Mouse (Mus musculus): Measurements from ENCODE around the gene Nr1d1. TPM values are rescaled to one million over a fixed set of nuclear protein-coding genes. Genes with fewer than 3 reads are reported as not detected.

Nr1d1 gene
- polyA plus RNA-seq, 1 experiment from 2014 or later = 0.93 TPM

- Histone ChIP-seq H3K9ac (peak within 1 kb of the TSS; percentile 100), H3K27ac (peak within 1 kb of the TSS; percentile 100), H3K9me3 (no peaks in the 10 kb centered on the region), H3K36me3 (peaks cover 18% of the 10 kb centered on the region), H3K4me1 (peaks cover 31% of the 10 kb centered on the region), H3K27me3 (no peaks in the 10 kb centered on the region), H3K4me3 (peak within 1 kb of the TSS; percentile 100), H3K4me2 (replicated peaks) (peak within 1 kb of the TSS; percentile 99)
- peak; percentile 71 for ATAC-seq (ENCODE audit: low FRiP score, low read depth)
- WGBS = under 1% methylated on average over 53 of the region's 89 CpGs
These were observed 20.0 kb upstream of the Nr1d1 start, which contains the start of gene Msl1 for GRCm38 (mm10) chr11:98795015-98795713. TSS of gene Msl1 (plus strand) at chr11:98795516.

- Histone ChIP-seq H3K27ac (peak overlapping the region; percentile 100), H3K9ac (peak overlapping the region; percentile 100), H3K9me3 (no peaks in the 10 kb centered on the region), H3K4me3 (peak overlapping the region; percentile 100), H3K27me3 (no peaks in the 10 kb centered on the region), H3K4me2 (replicated peaks) (peak overlapping the region; percentile 99), H3K36me3 (peaks cover 12% of the 10 kb centered on the region), H3K4me1 (peaks cover 36% of the 10 kb centered on the region)
- under 1% methylated on average over 27 of the region's 30 CpGs for WGBS
- peak; percentile 49 for ATAC-seq (ENCODE audit: low FRiP score, low read depth)
These were observed 19.4 kb upstream of the Nr1d1 start for GRCm38 (mm10) chr11:98794469-98795014.

- H3K9ac ChIP-seq = no peak overlapping the region
- peaks cover 31% of the 10 kb centered on the region for H3K4me1 ChIP-seq
- no peaks in the 10 kb centered on the region for H3K27me3 ChIP-seq
- H3K9me3 ChIP-seq = no peaks in the 10 kb centered on the region
- ATAC-seq (ENCODE audit: low FRiP score, low read depth) = no peak
- WGBS = 18% methylated on average over 4 of the region's 4 CpGs
- no peak overlapping the region for H3K27ac ChIP-seq
- H3K36me3 ChIP-seq = no peaks in the 10 kb centered on the region
- H3K4me3 ChIP-seq = no peak overlapping the region
- H3K4me2 ChIP-seq (replicated peaks) = no peak overlapping the region
These were observed 16.9 kb upstream of the Nr1d1 start for GRCm38 (mm10) chr11:98792081-98792480.

GRCm38 (mm10) chr11:98791448-98791847, 16.3 kb upstream of the Nr1d1 start:
- Histone ChIP-seq H3K27ac (no peak overlapping the region), H3K4me3 (no peak overlapping the region), H3K27me3 (no peaks in the 10 kb centered on the region), H3K9me3 (no peaks in the 10 kb centered on the region), H3K4me1 (peaks cover 36% of the 10 kb centered on the region), H3K36me3 (no peaks in the 10 kb centered on the region), H3K4me2 (replicated peaks) (no peak overlapping the region), H3K9ac (no peak overlapping the region)
- 73% methylated on average over 1 of the region's 1 CpGs for WGBS
- ATAC-seq (ENCODE audit: low FRiP score, low read depth) = no peak

- 80% methylated on average over 5 of the region's 5 CpGs for WGBS
- H3K9me3 ChIP-seq = no peaks in the 10 kb centered on the region
- H3K4me1 ChIP-seq = peaks cover 43% of the 10 kb centered on the region
These were observed 15.6 kb upstream of the Nr1d1 start for GRCm38 (mm10) chr11:98790631-98791205.

GRCm38 (mm10) chr11:98789824-98790223, 14.7 kb upstream of the Nr1d1 start:
- H3K4me3 ChIP-seq = peak overlapping the region; percentile 58
- H3K4me1 ChIP-seq = peaks cover 52% of the 10 kb centered on the region
- no peak for ATAC-seq (ENCODE audit: low FRiP score, low read depth)
- no peaks in the 10 kb centered on the region for H3K9me3 ChIP-seq
- H3K4me2 ChIP-seq (replicated peaks) = peak overlapping the region; percentile 91
- H3K9ac ChIP-seq = peak overlapping the region; percentile 68
- peak overlapping the region; percentile 65; the same call in 1 of the 2 replicates for H3K27ac ChIP-seq
- H3K27me3 ChIP-seq = no peaks in the 10 kb centered on the region
- no peaks in the 10 kb centered on the region for H3K36me3 ChIP-seq
- 29% methylated on average over 5 of the region's 5 CpGs for WGBS

More at GRCm38 (mm10) chr11:98790631-98791205, 15.6 kb upstream of the Nr1d1 start:
- H3K27me3 ChIP-seq = no peaks in the 10 kb centered on the region
- no peak overlapping the region for H3K4me3 ChIP-seq
- no peak for ATAC-seq (ENCODE audit: low FRiP score, low read depth)
- no peak overlapping the region for H3K9ac ChIP-seq
- H3K36me3 ChIP-seq = no peaks in the 10 kb centered on the region
- H3K27ac ChIP-seq = no peak overlapping the region
- H3K4me2 ChIP-seq (replicated peaks) = no peak overlapping the region

GRCm38 (mm10) chr11:98789219-98789807, 14.2 kb upstream of the Nr1d1 start:
- WGBS = 1% methylated on average over 25 of the region's 25 CpGs
- Histone ChIP-seq H3K9me3 (no peaks in the 10 kb centered on the region), H3K4me3 (peak overlapping the region; percentile 58), H3K27ac (peak overlapping the region; percentile 65), H3K9ac (peak overlapping the region; percentile 68), H3K4me2 (replicated peaks) (peak overlapping the region; percentile 91), H3K27me3 (no peaks in the 10 kb centered on the region), H3K4me1 (peaks cover 55% of the 10 kb centered on the region), H3K36me3 (no peaks in the 10 kb centered on the region)
- peak; percentile 16; the same call in 1 of the 2 replicates for ATAC-seq (ENCODE audit: low FRiP score, low read depth)

- Histone ChIP-seq H3K27ac (peak overlapping the region; percentile 78), H3K4me1 (peaks cover 55% of the 10 kb centered on the region), H3K4me3 (peak overlapping the region; percentile 58), H3K4me2 (replicated peaks) (peak overlapping the region; percentile 91), H3K27me3 (no peaks in the 10 kb centered on the region), H3K9ac (peak overlapping the region; percentile 68), H3K36me3 (no peaks in the 10 kb centered on the region), H3K9me3 (no peaks in the 10 kb centered on the region)
- ATAC-seq (ENCODE audit: low FRiP score, low read depth) = peak; percentile 77
- WGBS = 12% methylated on average over 18 of the region's 18 CpGs
These were observed 13.6 kb upstream of the Nr1d1 start for GRCm38 (mm10) chr11:98788550-98789218.

GRCm38 (mm10) chr11:98788139-98788538, 13.0 kb upstream of the Nr1d1 start:
- ATAC-seq (ENCODE audit: low FRiP score, low read depth) = no peak
- WGBS = 91% methylated on average over 5 of the region's 5 CpGs
- Histone ChIP-seq H3K4me1 (peaks cover 57% of the 10 kb centered on the region), H3K27me3 (no peaks in the 10 kb centered on the region), H3K4me3 (peak overlapping the region; percentile 58; the same call in 1 of the 2 replicates), H3K9ac (no peak overlapping the region), H3K27ac (peak overlapping the region; percentile 78; the same call in 1 of the 2 replicates), H3K9me3 (no peaks in the 10 kb centered on the region), H3K36me3 (no peaks in the 10 kb centered on the region), H3K4me2 (replicated peaks) (peak overlapping the region; percentile 91)

GRCm38 (mm10) chr11:98787691-98788090, 12.6 kb upstream of the Nr1d1 start:
- Histone ChIP-seq H3K9ac (no peak overlapping the region), H3K4me2 (replicated peaks) (no peak overlapping the region), H3K4me1 (peaks cover 61% of the 10 kb centered on the region), H3K9me3 (no peaks in the 10 kb centered on the region), H3K36me3 (no peaks in the 10 kb centered on the region), H3K27me3 (no peaks in the 10 kb centered on the region), H3K27ac (peak overlapping the region; percentile 52; the same call in 1 of the 2 replicates), H3K4me3 (no peak overlapping the region)
- WGBS = 88% methylated on average over 1 of the region's 1 CpGs
- ATAC-seq (ENCODE audit: low FRiP score, low read depth) = no peak

- no peak for ATAC-seq (ENCODE audit: low FRiP score, low read depth)
- no peak overlapping the region for H3K4me3 ChIP-seq
- H3K36me3 ChIP-seq = no peaks in the 10 kb centered on the region
- peaks cover 66% of the 10 kb centered on the region for H3K4me1 ChIP-seq
- no peaks in the 10 kb centered on the region for H3K9me3 ChIP-seq
- H3K9ac ChIP-seq = no peak overlapping the region
- H3K27me3 ChIP-seq = no peaks in the 10 kb centered on the region
- H3K4me2 ChIP-seq (replicated peaks) = peak overlapping the region; percentile 44; the same call in 1 of the 2 replicates
- WGBS = 37% methylated on average over 7 of the region's 7 CpGs
- peak overlapping the region; percentile 52 for H3K27ac ChIP-seq
These were observed 12.1 kb upstream of the Nr1d1 start for GRCm38 (mm10) chr11:98787229-98787628.

All from limb, embryonic 13.5 days (tissue).